Mouse (Mus musculus) olfactory bulb, adult 2 months (tissue): Measurements from ENCODE around the gene Mif4gd.

Experiments
- CTCF ChIP-seq: fragments of 200-500 bp; IDR thresholded peaks from 2 replicates; pipeline ENCODE4 v1.5.1; 2012; ENCODE audit warnings: low read depth, mild to moderate bottlenecking, low read length, moderate library complexity; ENCODE audit not compliant: insufficient read depth
- POLR2A ChIP-seq: fragments of 200-500 bp; IDR thresholded peaks from 2 replicates; pipeline ENCODE4 v1.6.1; 2012; ENCODE audit warnings: mild to moderate bottlenecking, low read depth, low read length, moderate library complexity; ENCODE audit not compliant: insufficient read depth

DNA sequence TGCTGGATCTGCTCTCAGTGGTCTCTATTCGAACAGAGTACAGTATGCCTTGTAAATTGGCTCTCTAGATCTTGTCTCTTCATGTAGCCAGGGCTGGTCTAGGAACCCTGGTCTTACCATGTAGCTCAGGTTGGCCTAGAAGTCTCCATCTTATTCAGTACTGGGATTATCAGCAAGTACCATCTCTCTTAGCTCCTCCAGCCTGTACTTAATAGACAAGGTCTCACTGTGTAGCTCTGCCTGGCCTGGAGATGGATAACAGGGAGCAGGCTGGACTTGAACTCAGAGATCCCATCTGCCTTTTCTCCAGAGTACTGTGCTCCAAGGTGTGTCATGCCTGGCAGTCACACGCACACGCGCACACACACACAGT is 28.9 kb upstream of the Mif4gd start:
- TF ChIP-seq POLR2A: no peak
- TF ChIP-seq CTCF: no peak
